Mouse (Mus musculus) lung, postnatal 25 days (tissue): ENCODE data around the gene Jak1.
A peak's percentile ranks its signal among the peaks of the same experiment; 100 is the strongest.

Experiments used
- DNase-seq: peaks from one replicate; pipeline ENCODE4 v3.0.0; 2022; ENCODE audit warnings: low spot score

Jak1 gene

DNA sequence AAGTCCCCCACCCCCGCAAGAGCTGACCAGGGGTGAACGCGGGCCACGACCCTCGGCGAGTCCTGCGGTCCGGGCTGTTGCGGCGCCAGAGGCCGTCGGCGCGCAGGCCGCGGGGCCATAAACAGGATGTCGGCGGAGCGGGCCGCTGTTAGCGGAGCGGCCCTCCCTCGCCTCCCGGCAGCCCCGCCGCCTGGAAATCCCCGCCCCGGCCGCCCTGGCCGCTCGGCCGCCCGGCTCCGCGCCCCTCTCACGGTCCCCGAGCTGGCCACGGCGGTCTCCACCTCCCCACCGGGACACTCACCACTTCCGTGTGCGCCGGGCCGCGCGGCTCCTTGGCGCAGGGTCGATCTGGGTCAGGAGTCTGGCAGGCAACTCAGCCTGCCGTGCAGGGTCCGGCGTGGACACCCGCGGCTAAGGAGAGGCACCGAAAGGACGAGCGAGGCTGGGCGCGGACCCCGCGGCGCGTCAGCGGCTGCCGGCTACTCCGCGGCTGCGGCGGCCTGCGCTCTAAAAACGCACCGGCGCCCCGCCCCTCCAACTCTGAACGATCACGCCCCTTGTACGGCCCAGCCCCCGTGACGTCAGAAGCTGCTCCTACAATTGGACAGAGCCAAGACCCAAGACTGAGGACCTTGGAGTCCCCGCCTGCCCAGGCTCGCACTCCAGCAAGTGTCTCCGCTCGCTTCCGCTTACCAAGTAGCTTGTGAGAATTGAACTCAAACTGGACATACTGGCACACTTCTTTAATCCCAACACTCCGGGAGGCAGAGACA is at the start of gene Jak1:
Gene Jak1 (minus strand): TSS at position 542 of the 773 bp plus-strand sequence.
- DNase-seq: peak; percentile 99

DNA sequence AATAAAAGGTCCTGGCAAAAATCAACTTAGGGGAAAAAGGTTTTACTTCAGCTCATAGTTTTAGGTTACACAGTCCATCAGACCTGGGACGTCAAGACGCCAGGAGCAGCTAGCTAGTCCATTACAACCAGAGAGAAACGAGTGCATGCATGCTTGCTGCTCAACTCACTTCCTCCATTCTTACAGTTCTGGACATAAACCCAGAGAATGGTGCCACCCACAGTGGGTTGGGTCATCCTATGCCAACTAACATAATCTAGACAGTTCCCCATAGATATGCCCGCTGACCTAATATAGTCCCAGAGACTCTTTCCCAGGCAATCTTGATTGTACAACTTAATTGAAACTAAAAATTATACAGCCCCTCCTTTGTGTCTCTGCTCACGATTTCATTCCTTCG is 47.0 kb upstream of the Jak1 start:
- DNase-seq: no peak

DNA sequence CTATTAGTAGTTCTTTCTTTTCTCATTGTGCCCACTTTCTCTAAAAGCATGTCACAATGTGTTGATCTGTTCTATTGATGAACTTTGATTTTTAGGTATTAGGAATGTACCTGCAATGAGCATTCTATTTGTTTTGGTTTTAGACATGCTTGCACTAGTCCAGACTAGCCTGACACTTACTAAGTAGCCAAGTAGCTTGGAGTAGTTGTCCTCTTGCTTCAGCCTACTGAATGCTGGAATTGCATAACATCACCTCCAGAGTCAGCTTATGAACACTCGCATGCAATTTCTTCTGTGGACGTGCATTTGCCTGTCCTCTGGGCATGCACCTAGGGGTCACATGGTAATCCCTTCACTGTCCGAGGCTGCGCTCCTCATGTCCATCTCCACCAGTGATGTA is 43.1 kb upstream of the Jak1 start:
- DNase-seq: no peak

DNA sequence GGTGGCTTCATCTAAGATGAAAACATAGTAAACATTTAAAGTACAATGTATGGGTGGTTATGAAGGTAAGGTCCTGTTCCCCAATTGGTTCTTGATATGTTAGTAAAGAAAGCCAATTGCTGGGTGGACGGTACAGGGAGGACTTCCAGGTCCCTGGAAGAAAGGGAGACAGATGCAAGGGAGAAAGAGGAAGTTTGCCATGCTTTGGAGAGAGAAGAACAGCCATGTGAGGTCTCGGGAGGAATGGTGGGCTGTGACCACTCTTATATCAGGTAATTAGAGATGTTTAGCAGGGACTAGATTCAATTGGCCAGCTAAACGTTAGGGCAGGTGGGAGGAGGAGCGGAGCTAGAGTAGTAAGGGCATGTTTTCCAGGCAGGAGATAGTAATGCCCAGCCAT is 42.2 kb upstream of the Jak1 start:
- DNase-seq: no peak

- no peak for DNase-seq
These were observed 41.2 kb upstream of the Jak1 start for GRCm38 (mm10) chr4:101306132-101306915.

DNA sequence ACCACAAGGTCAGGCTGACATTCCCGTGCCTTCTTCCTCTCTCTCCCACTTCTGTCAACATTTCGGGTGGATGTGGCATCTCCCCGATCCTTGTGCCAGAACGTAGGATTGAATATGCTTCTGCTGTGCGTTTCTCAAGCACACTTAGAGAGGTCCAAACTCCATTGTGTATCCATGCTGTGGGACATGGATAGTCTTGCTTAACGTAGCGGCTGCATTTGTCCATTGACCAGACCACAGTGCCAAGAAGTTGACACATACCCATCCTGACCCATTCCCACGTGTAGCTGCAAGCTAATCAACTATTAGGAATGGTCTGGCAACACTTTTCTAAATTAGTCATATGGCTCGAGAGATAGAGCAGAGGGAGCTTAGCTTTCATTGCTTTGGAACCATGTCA is 40.0 kb upstream of the Jak1 start:
- DNase-seq: no peak

DNA sequence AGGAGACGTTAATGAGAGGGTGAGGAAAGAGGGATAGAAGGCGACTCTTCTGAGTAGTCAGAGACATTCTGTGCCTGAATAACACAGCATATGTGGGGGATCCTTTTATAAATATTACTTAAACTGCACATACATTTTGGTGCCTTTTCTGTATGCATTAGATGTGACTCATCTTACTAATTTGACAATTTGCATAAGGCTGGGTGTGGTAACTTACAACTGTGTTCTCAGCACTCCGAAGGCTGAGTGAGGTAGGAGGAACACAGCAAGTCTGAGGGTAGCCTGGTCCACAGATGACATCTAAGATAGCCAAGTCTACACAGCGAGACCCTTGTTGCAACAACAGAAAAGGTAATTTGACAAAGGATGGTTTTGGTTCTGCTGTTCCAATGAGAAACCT is 39.0 kb upstream of the Jak1 start:
- no peak for DNase-seq

DNA sequence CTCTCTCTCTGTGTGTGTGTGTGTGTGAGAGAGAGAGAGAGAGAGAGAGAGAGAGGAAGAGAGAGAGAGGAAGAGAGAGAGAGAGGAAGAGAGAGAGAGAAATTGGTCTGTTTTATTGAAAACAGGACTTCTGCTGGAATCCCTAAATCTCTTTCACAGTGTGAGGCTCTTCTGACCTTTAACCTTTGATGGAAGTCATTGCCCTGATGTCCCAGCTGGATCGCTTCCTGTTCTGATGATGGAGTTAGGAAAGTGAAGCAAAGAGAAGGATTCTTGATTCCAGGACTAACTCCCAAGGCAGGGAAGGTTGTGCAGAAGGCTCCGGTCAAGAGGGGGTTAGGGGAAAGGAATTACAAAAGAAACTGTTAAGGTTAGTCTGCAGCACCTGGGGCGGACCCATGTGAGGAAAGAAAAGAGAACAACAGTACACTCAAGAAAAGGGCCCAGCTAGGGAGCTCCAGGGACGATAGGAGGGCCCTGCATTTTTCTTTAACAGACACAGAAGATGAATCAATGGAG is 35.4 kb upstream of the Jak1 start:
- DNase-seq: no peak

- no peak for DNase-seq
These were observed 33.4 kb upstream of the Jak1 start for GRCm38 (mm10) chr4:101298311-101298990.

DNA sequence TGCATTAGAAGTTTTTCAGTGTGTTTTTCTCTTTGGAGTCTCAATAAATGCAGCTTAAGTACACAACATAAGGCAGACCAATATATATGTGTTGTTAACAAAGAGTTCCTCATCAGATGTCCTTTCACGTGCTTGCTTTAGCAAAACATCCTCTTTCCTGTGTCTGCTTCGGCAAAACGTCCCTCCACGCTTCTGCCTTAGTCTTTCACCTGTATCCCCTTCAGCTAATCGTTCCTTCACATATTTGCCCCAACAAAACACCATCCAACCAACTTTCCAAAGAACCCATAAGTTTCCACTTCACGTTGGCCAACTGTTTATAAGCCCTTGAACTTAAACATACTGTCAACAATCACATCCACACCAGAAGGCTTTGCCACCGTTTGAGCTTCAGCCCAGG is 31.8 kb upstream of the Jak1 start:
- no peak for DNase-seq

DNA sequence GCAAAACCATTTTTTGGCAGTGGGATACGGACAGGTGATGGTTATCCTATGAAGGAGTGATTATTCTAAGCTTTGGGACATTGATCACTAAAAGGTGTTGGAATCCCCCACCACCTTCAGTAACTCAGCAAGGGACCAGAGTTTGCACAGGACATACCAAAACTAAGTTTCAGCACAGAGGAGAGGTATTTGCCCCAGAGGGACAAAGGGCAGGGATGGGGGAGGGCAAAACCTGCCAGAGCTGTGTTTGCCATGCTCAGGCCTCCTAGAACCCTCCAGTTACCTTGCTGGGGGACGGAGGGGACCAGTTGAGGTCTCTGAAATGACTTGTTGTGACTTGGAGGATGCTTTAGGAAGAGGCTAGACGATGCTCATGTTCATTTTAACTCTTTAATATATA is 30.7 kb upstream of the Jak1 start:
- no peak for DNase-seq

GRCm38 (mm10) chr4:101293661-101294060 is 28.6 kb upstream of the Jak1 start:
- DNase-seq: no peak

GRCm38 (mm10) chr4:101292736-101293541 is 27.9 kb upstream of the Jak1 start:
- DNase-seq: peak; percentile 65

DNA sequence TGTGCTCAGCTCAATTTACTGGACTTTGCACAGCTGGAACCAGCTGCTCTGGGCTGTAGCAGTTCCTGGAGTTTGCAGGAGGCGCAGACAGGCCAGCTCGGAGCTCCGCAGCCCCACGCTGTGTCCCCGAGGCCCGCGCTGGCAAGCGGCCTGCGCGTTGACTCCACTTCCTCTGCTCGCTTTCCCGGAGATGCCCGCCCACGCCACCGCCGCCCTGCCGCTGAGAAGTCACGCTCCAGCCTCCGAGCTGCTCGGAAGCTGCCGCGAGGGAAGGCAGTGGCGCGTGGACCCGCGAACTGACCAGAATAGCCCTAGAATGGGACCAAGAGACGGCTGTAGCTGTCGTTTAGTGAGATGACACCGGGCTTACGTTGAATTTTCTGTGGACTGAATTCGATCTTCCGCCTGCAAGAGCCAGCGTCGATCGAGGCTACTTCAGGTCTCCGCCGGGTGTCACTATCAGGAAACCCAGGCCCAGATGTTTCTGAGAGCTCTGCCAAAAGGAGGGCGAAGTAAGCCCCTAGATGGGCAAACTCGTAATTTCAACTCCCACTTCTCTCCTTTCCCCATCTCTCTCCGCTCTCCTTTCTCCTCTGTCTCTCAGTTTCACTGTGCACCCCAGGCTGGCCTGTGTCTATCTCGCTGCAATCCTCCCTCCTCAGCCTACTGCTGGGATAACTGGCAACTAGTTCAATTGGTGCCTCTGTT is 27.1 kb upstream of the Jak1 start:
- DNase-seq: peak; percentile 91

DNA sequence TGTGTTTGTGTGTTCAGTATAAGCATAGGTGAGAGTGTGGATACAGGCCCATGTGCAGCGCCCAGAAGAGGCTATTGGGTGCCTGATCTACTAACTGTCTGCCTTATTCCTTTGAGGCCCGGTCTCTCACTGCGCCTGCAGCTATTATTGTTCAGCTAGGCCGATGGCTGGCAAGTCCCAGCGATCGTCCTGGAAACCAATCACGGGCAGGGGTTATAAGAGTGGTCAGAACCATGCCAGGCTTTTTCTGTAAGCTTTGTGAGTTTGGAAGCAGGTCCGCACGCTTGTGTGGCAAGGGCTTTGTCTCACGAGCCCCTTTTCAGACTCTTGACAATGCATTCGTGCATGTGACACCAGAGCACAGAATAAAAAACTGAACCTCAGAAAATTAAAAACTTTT is 23.2 kb upstream of the Jak1 start:
- no peak for DNase-seq

- no peak for DNase-seq
These were observed 21.5 kb upstream of the Jak1 start for GRCm38 (mm10) chr4:101286562-101286961.

DNA sequence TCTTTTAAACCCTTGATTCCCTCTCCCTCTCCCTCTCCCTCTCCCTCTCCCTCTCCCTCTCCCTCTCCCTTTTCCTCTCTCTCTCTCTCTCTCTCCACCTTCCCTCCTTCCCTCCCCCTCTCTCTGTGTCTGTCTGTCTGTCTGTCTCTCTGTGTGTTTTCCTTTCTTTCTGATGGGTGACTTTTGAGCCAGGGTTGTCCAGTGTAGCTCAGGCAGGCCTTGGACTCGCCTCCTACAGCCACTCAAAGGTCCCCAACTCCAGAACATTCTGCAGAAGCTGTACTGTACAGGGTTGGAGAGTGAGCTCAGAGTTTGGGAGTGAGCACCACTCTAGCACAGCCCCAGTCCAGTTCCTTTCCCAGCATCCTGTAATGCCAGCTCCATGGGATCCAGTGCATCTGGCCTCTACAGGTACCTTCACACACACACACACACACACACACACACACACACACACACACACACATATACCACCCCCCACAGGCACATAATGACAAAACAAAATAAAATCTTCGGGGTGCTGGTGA is 20.9 kb upstream of the Jak1 start:
- no peak for DNase-seq

DNA sequence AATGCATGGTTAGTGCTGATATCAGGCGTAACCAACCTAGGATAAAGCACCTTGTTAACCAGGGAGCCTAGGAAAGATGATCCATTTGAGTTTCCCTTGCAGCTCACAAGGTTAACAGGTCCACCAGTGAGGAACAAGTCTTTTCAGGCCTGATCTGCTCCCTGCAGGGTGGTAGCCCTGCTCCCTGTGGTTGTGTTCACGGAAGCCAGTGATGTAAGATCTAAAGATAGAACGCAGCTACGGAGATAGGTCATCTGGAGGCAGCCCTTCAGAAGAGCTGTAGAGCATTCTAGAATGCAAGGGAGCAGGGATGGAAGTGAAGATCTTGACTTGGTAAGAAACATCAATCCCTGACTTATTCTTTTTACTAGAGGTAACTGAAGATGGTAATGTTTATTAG is 18.9 kb upstream of the Jak1 start:
- DNase-seq: peak; percentile 48

DNA sequence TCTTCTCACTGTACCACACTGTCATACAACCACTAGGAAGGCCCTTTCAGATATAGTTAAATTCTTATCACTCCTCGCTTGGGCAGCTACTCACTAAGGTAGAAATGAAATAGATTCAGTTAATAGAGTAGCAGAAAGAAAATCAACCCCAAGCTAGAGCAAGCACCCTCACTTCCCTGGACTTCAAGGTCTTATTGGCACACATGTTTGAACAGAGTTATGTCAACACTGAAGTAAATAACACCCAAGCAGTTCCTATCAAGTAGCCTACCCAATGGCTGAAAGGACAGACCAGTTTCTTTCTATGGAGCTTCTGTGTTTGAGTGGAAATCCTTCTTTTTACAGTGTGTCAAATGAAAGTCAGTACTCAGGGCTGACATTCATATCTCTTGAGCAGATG is 17.2 kb upstream of the Jak1 start:
- no peak for DNase-seq

DNA sequence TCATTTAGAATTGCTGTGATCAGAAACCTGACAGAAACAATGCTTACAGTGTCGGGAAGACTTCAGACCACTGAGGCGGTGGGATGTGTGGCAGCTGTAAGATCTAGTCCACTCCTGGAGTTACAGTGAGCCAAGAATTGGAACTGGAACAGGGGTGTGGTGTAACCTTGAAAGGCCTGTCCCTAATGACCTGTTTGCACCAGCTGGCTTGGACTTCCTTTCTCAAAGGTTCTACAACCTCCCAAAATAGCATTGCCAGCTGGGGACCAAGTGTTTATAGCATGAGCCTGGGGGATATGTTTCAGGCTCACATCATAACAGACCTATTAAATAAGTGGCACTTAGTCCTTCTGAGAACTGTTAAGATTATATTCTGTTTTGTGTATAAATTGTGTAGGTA is 15.0 kb upstream of the Jak1 start:
- DNase-seq: no peak

GRCm38 (mm10) chr4:101276456-101277070 is 11.5 kb upstream of the Jak1 start:
- no peak for DNase-seq
